Mouse (Mus musculus): Measurements from ENCODE around the gene Macf1.

The Macf1 gene

GRCm38 (mm10) chr4:123411006-123411731 is 273.0 kb downstream of the Macf1 start:
- DNase-seq (ENCODE audit: low read depth, low spot score): no peak

- DNase-seq (ENCODE audit: low read depth, low spot score): no peak
Observed at GRCm38 (mm10) chr4:123409752-123410151, 274.4 kb downstream of the Macf1 start.

GRCm38 (mm10) chr4:123409034-123409692 is 275.0 kb downstream of the Macf1 start:
- DNase-seq (ENCODE audit: low read depth, low spot score): no peak

- DNase-seq (ENCODE audit: low read depth, low spot score): no peak
Observed at GRCm38 (mm10) chr4:123407792-123408191, 276.4 kb downstream of the Macf1 start.

GRCm38 (mm10) chr4:123404056-123404455 is 280.1 kb downstream of the Macf1 start:
- no peak for DNase-seq (ENCODE audit: low read depth, low spot score)

- DNase-seq (ENCODE audit: low read depth, low spot score): no peak
Observed at GRCm38 (mm10) chr4:123402244-123402643, 281.9 kb downstream of the Macf1 start.

- DNase-seq (ENCODE audit: low read depth, low spot score): no peak
Observed at GRCm38 (mm10) chr4:123401265-123401664, 282.9 kb downstream of the Macf1 start.

- no peak for DNase-seq (ENCODE audit: low read depth, low spot score)
Observed at GRCm38 (mm10) chr4:123397643-123398434, 286.3 kb downstream of the Macf1 start.

- DNase-seq (ENCODE audit: low read depth, low spot score): no peak
Observed at GRCm38 (mm10) chr4:123397049-123397448, 287.1 kb downstream of the Macf1 start.

- peak; percentile 54 for DNase-seq (ENCODE audit: low read depth, low spot score)
Observed at GRCm38 (mm10) chr4:123395435-123396000, 288.6 kb downstream of the Macf1 start.

- DNase-seq (ENCODE audit: low read depth, low spot score): no peak
Observed at GRCm38 (mm10) chr4:123394878-123395277, 289.3 kb downstream of the Macf1 start.

- DNase-seq (ENCODE audit: low read depth, low spot score): peak; percentile 9
Observed at GRCm38 (mm10) chr4:123394269-123394668, 289.9 kb downstream of the Macf1 start.

- DNase-seq (ENCODE audit: low read depth, low spot score): no peak
Observed at GRCm38 (mm10) chr4:123393004-123393403, 291.2 kb downstream of the Macf1 start.

GRCm38 (mm10) chr4:123392187-123392586 is 292.0 kb downstream of the Macf1 start:
- DNase-seq (ENCODE audit: low read depth, low spot score): peak; percentile 77

- DNase-seq (ENCODE audit: low read depth, low spot score): no peak
Observed at GRCm38 (mm10) chr4:123385028-123385427, 299.1 kb downstream of the Macf1 start.

- DNase-seq (ENCODE audit: low read depth, low spot score): no peak
Observed at GRCm38 (mm10) chr4:123383173-123383572, 301.0 kb downstream of the Macf1 start.

GRCm38 (mm10) chr4:123382051-123382450 is 302.1 kb downstream of the Macf1 start:
- DNase-seq (ENCODE audit: low read depth, low spot score): no peak

GRCm38 (mm10) chr4:123381598-123381997 is 302.6 kb downstream of the Macf1 start:
- no peak for DNase-seq (ENCODE audit: low read depth, low spot score)

GRCm38 (mm10) chr4:123376031-123376430 is 308.1 kb downstream of the Macf1 start:
- no peak for DNase-seq (ENCODE audit: low read depth, low spot score)

- DNase-seq (ENCODE audit: low read depth, low spot score): no peak
Observed at GRCm38 (mm10) chr4:123374316-123375008, 309.7 kb downstream of the Macf1 start.

- DNase-seq (ENCODE audit: low read depth, low spot score): no peak
Observed at GRCm38 (mm10) chr4:123363555-123363954, 320.6 kb downstream of the Macf1 start.
